Mouse (Mus musculus) lung, postnatal 0 days (tissue): ENCODE measurements around the gene Socs7.

Experiments
- CTCF ChIP-seq: IDR thresholded peaks from 2 replicates; pipeline ENCODE4 v1.5.1; 2016; ENCODE audit warnings: antibody characterized with exemption, mild to moderate bottlenecking
- EP300 ChIP-seq: IDR thresholded peaks from 2 replicates; pipeline ENCODE4 v1.6.1; 2016; ENCODE audit warnings: antibody characterized with exemption, mild to moderate bottlenecking, control low read depth

GRCm38 (mm10) chr11:97387811-97388210 is 25.5 kb downstream of the Socs7 start:
- TF ChIP-seq CTCF (no peak), EP300 (no peak)
